Mouse (Mus musculus) CH12.LX (cell line): Measurements from ENCODE around the gene Patj. TPM values are rescaled to one million over a fixed set of nuclear protein-coding genes. Genes with fewer than 3 reads are reported as not detected.

ENCODE experiments used
- DNase-seq: peaks from one replicate; pipeline ENCODE4 v3.0.0-alpha.2; 2013; ENCODE audit errors: extremely low read depth
- H3K27ac ChIP-seq: 2 replicates; pipeline ENCODE4 v1.5.1; 2012; ENCODE audit warnings: low read depth, mild to moderate bottlenecking, control low read depth, moderate library complexity; ENCODE audit not compliant: insufficient read depth
- H3K27me3 ChIP-seq: replicated peaks from 2 replicates; pipeline ENCODE3; 2012; ENCODE audit warnings: inconsistent platforms
- H3K36me3 ChIP-seq, 2 experiments: replicated peaks in 1 of 2; 2 replicates each; pipeline versions ENCODE3 to v1.6.1; 2012; ENCODE audit warnings: inconsistent platforms in 1 of 2, low read length in 1 of 2, mild to moderate bottlenecking in 1 of 2, mixed read lengths in 1 of 2, moderate library complexity in 1 of 2; ENCODE audit not compliant: control insufficient read depth in 1 of 2, insufficient read depth in 1 of 2
- H3K4me1 ChIP-seq, 2 experiments: 2 replicates each; pipeline ENCODE4 v1.6.1; 2012; ENCODE audit warnings: inconsistent platforms in 1 of 2, moderate library complexity in 1 of 2; ENCODE audit not compliant: insufficient read depth in 2 of 2, control insufficient read depth in 1 of 2
- H3K4me2 ChIP-seq: 2 replicates; pipeline ENCODE4 v1.6.1; 2012; ENCODE audit warnings: low read depth, mild to moderate bottlenecking, control low read depth; ENCODE audit not compliant: poor library complexity, insufficient read depth, severe bottlenecking
- H3K4me3 ChIP-seq, 3 experiments: fragments of 150-350 bp in 1 of 3; sonication (generic) in 1 of 3; replicated peaks in 1 of 3; 2 replicates each; pipeline versions ENCODE3 to v1.5.1; 2011 to 2012; ENCODE audit warnings: low read depth in 2 of 3, low read length in 2 of 3, mild to moderate bottlenecking in 2 of 3, moderate library complexity in 2 of 3, control low read depth in 1 of 3, improper control_type of control experiment in 1 of 3, inconsistent platforms in 1 of 3, mixed read lengths in 1 of 3; ENCODE audit not compliant: poor library complexity in 1 of 3
- H3K79me2 ChIP-seq: replicated peaks from 2 replicates; pipeline ENCODE4 v1.6.1; 2012; ENCODE audit warnings: mild to moderate bottlenecking, moderate library complexity; ENCODE audit not compliant: control insufficient read depth, poor library complexity, insufficient read depth, severe bottlenecking; ENCODE audit errors: extremely low read depth
- H3K9ac ChIP-seq: 2 replicates; pipeline ENCODE4 v1.6.1; 2012; ENCODE audit warnings: low read depth, mild to moderate bottlenecking, control low read depth, moderate library complexity; ENCODE audit not compliant: insufficient read depth
- H3K9me3 ChIP-seq: replicated peaks from 2 replicates; pipeline ENCODE3; 2012; ENCODE audit warnings: low read length, inconsistent platforms, mixed read lengths
- ELF1 ChIP-seq: IDR thresholded peaks from 2 replicates; pipeline ENCODE4 v1.6.1; 2014; ENCODE audit warnings: low read depth, mild to moderate bottlenecking, inconsistent platforms, low read length, improper control_type of control experiment
- IRF4 ChIP-seq: IDR thresholded peaks from 2 replicates; pipeline ENCODE4 v1.6.1; 2014; ENCODE audit warnings: low read depth, mild to moderate bottlenecking, inconsistent platforms, low read length, improper control_type of control experiment
- JUN ChIP-seq: IDR thresholded peaks from 2 replicates; pipeline ENCODE4 v1.6.1; 2011; ENCODE audit warnings: low read depth, mild to moderate bottlenecking, low read length, improper control_type of control experiment, moderate library complexity; ENCODE audit not compliant: insufficient read depth
- KAT2A ChIP-seq: IDR thresholded peaks from 2 replicates; pipeline ENCODE4 v1.6.1; 2012; ENCODE audit warnings: low read length, improper control_type of control experiment, inconsistent platforms; ENCODE audit not compliant: insufficient replicate concordance
- MAFK ChIP-seq: IDR thresholded peaks from 2 replicates; pipeline ENCODE4 v1.6.1; 2011; ENCODE audit warnings: low read length, improper control_type of control experiment; ENCODE audit not compliant: insufficient replicate concordance
- MXI1 ChIP-seq: IDR thresholded peaks from 2 replicates; pipeline ENCODE4 v1.6.1; 2011; ENCODE audit warnings: mild to moderate bottlenecking, low read depth, low read length, improper control_type of control experiment
- NELFE ChIP-seq: IDR thresholded peaks from 2 replicates; pipeline ENCODE4 v1.6.1; 2011; ENCODE audit warnings: low read depth, low read length, improper control_type of control experiment
- NRF1 ChIP-seq: IDR thresholded peaks from 2 replicates; pipeline ENCODE4 v1.6.1; 2014; ENCODE audit warnings: low read depth, mild to moderate bottlenecking, inconsistent platforms, low read length, improper control_type of control experiment, moderate library complexity
- POLR2A ChIP-seq: IDR thresholded peaks from 2 replicates; pipeline ENCODE4 v1.6.1; 2011; ENCODE audit warnings: low read depth, mild to moderate bottlenecking, improper control_type of control experiment, low read length
- POLR2AphosphoS2 ChIP-seq: IDR thresholded peaks from 2 replicates; pipeline ENCODE4 v1.6.1; 2011; ENCODE audit warnings: low read depth, low read length, improper control_type of control experiment
- RAD21 ChIP-seq: IDR thresholded peaks from 2 replicates; pipeline ENCODE4 v1.6.1; 2011; ENCODE audit warnings: low read depth, mild to moderate bottlenecking, low read length, improper control_type of control experiment, moderate library complexity
- SMC3 ChIP-seq: IDR thresholded peaks from 2 replicates; pipeline ENCODE4 v1.6.1; 2011; ENCODE audit warnings: low read depth, low read length, improper control_type of control experiment
- TCF12 ChIP-seq: IDR thresholded peaks from 2 replicates; pipeline ENCODE4 v1.6.1; 2014; ENCODE audit warnings: low read depth, mild to moderate bottlenecking, inconsistent platforms, low read length, improper control_type of control experiment
- UBTF ChIP-seq: IDR thresholded peaks from 2 replicates; pipeline ENCODE4 v1.6.1; 2012; ENCODE audit warnings: low read depth, mild to moderate bottlenecking, inconsistent platforms, low read length, improper control_type of control experiment, moderate library complexity
- USF1 ChIP-seq: IDR thresholded peaks from 2 replicates; pipeline ENCODE4 v1.6.1; 2014; ENCODE audit warnings: low read depth, mild to moderate bottlenecking, inconsistent platforms, low read length, improper control_type of control experiment
- dilution Hi-C: fragments of 300-500 bp; cut with MboI; formaldehyde crosslinking; loops from 2 replicates; pipeline ENCODE4 v1.14.3; 2020; ENCODE audit warnings: low sequenced_read_pairs; ENCODE audit not compliant: extremely low pct_unique_long_range_greater_than_20kb, extremely low pct_ligation_motif_present
- in situ Hi-C: fragments of 300-500 bp; cut with MboI; formaldehyde crosslinking; loops from 3 replicates; pipeline ENCODE4 v1.14.3; 2019; ENCODE audit warnings: low sequenced_read_pairs, low pct_ligation_motif_present, low pct_unique_long_range_greater_than_20kb, mixed read lengths
- polyA plus RNA-seq: library from polyadenylated mRNA; unstranded; fragments of >175 nt; gene quantifications from 2 replicates; pipeline ENCODE4 v1.2.1, GENCODE M21; 2012; ENCODE audit warnings: low read depth; ENCODE audit not compliant: insufficient read length
- total RNA-seq, 2 experiments: library from RNA; depleted of rRNA; stranded (reverse); fragments of 300-350 nt in 1 of 2; fragments of >200 nt in 1 of 2; gene quantifications; 2 replicates each; pipeline ENCODE4 v1.2.3; 2012 to 2014

Patj gene
- total and polyA plus RNA-seq, 3 experiments = 1.2 to 6.1 (median 2.0) TPM

- no peaks in the 10 kb centered on the region for H3K36me3 ChIP-seq
- no peaks in the 10 kb centered on the region for H3K27me3 ChIP-seq
- H3K4me2 ChIP-seq = no peak overlapping the region
- no peak overlapping the region for H3K27ac ChIP-seq
- peaks cover 79% of the 10 kb centered on the region for H3K9me3 ChIP-seq
- H3K79me2 ChIP-seq = no peaks in the 10 kb centered on the region
- H3K4me1 ChIP-seq = no peaks in the 10 kb centered on the region
- H3K9ac ChIP-seq = no peak overlapping the region
- in situ Hi-C loops = no loop called here
- no peak for DNase-seq
- TF ChIP-seq UBTF (no peak), USF1 (no peak), JUN (no peak), KAT2A (no peak), POLR2A (no peak), SMC3 (no peak)
- dilution Hi-C loops = no loop called here
- no peak overlapping the region for H3K4me3 ChIP-seq
Measured at GRCm38 (mm10) chr4:98697932-98698331, 302.3 kb downstream of the Patj start.

GRCm38 (mm10) chr4:98698921-98699320 is 303.3 kb downstream of the Patj start:
- TF ChIP-seq MXI1 = no peak
- H3K9me3 ChIP-seq = peaks cover 82% of the 10 kb centered on the region

GRCm38 (mm10) chr4:98700156-98700555 is 304.6 kb downstream of the Patj start:
- in situ Hi-C loops = no loop called here
- H3K4me1 ChIP-seq = no peaks in the 10 kb centered on the region
- H3K9ac ChIP-seq = no peak overlapping the region
- no peaks in the 10 kb centered on the region for H3K27me3 ChIP-seq
- TF ChIP-seq NRF1 (no peak), TCF12 (no peak), POLR2AphosphoS2 (no peak), NELFE (no peak), IRF4 (no peak), MAFK (no peak), RAD21 (no peak), ELF1 (no peak)
- no peak overlapping the region for H3K4me3 ChIP-seq
- DNase-seq = no peak
- dilution Hi-C loops = no loop called here
- H3K4me2 ChIP-seq = no peak overlapping the region
- peaks cover 79% of the 10 kb centered on the region for H3K9me3 ChIP-seq
- no peaks in the 10 kb centered on the region for H3K36me3 ChIP-seq
- H3K79me2 ChIP-seq = no peaks in the 10 kb centered on the region
- H3K27ac ChIP-seq = no peak overlapping the region

More at GRCm38 (mm10) chr4:98698921-98699320, 303.3 kb downstream of the Patj start:
- DNase-seq = no peak
- no peaks in the 10 kb centered on the region for H3K79me2 ChIP-seq
- H3K4me1 ChIP-seq = no peaks in the 10 kb centered on the region
- H3K27me3 ChIP-seq = no peaks in the 10 kb centered on the region
- H3K27ac ChIP-seq = no peak overlapping the region
- H3K36me3 ChIP-seq = no peaks in the 10 kb centered on the region
- in situ Hi-C loops (no loop called here), dilution Hi-C loops (no loop called here)
- no peak overlapping the region for H3K4me2 ChIP-seq
- no peak overlapping the region for H3K9ac ChIP-seq
- H3K4me3 ChIP-seq = no peak overlapping the region
